Mouse (Mus musculus): Measurements from ENCODE around the gene Baz2b. TPM values are rescaled to one million over a fixed set of nuclear protein-coding genes. Genes with fewer than 3 reads are reported as not detected.

The Baz2b gene
- polyA plus RNA-seq, 1 experiment from 2014 or later = 33.8 TPM

DNA sequence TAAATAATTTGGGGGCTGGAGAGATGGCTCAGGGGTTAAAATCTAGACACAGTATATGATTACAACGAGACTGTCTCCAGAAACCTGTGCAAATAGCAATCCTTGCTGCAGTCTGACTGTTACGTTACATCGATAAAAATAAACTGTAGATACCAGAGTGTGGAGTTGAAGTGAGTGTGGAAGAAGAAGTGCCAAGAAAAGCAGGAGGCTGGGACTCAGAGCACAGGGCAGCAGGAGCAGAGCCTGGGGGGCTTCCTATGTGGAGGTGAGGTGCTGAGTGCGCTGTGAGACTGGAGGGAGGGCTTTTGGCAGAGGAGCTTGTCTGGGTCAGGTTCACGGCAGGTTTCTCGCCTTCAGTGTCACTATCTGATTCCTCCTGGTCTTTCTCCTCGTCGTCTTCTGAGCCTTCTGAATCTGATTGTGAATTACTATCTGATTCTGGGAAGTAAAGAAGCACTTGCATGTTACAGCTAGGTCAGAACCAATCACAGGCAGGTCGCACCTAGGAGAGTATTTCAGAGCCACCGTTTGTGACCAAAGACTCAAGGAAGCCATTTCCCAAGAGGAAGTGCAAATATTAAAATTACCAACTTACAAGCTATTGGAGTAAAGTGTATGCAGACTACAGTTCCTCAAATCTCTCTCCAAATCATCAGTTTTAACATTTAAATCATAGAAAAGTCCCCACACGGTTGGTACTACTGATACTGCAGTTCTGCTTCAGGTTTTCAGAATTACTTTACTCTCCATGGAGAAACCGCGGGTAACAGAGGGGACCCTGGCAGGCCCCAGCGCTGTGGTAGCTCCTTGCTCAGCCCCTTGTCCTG is 249.8 kb downstream of the Baz2b start:
- no peak for ATAC-seq

GRCm38 (mm10) chr2:59958543-59958942 is 251.1 kb downstream of the Baz2b start:
- 56% methylated on average over 6 of the region's 6 CpGs for WGBS
- no peak for ATAC-seq
- no peak overlapping the region for H3K4me3 ChIP-seq (ENCODE audit: low read depth, low read length)
- H3K36me3 ChIP-seq (ENCODE audit: control insufficient read depth, insufficient read depth) = peaks cover 44% of the 10 kb centered on the region
- H3K4me1 ChIP-seq (replicated peaks; ENCODE audit: control insufficient read depth, insufficient read depth, low read length) = no peaks in the 10 kb centered on the region
- TF ChIP-seq CTCF (IDR thresholded peaks at IDR 0.05; ENCODE audit: low read depth) = no peak
- no peaks in the 10 kb centered on the region for H3K27me3 ChIP-seq (replicated peaks; ENCODE audit: control insufficient read depth, insufficient read depth, low read length)
- H3K9ac ChIP-seq (ENCODE audit: low read depth, low read length) = no peak overlapping the region
- no peak overlapping the region; the same call in 1 of the 2 replicates for H3K27ac ChIP-seq (ENCODE audit: low read depth, low read length)
- no peak overlapping the region for H3K4me2 ChIP-seq (replicated peaks; ENCODE audit: low read depth)
- no peaks in the 10 kb centered on the region for H3K9me3 ChIP-seq (ENCODE audit: control insufficient read depth)

More for the DNA sequence above, 249.8 kb downstream of the Baz2b start:
- peaks cover 40% of the 10 kb centered on the region for H3K36me3 ChIP-seq (ENCODE audit: control insufficient read depth, insufficient read depth)
- no peak overlapping the region for H3K27ac ChIP-seq (ENCODE audit: low read depth, low read length)
- 83% methylated on average over 14 of the region's 14 CpGs for WGBS
- no peak overlapping the region for H3K9ac ChIP-seq (ENCODE audit: low read depth, low read length)
- H3K4me2 ChIP-seq (replicated peaks; ENCODE audit: low read depth) = no peak overlapping the region
- H3K4me1 ChIP-seq (replicated peaks; ENCODE audit: control insufficient read depth, insufficient read depth, low read length) = no peaks in the 10 kb centered on the region
- H3K9me3 ChIP-seq (ENCODE audit: control insufficient read depth) = no peaks in the 10 kb centered on the region
- no peak for TF ChIP-seq CTCF (IDR thresholded peaks at IDR 0.05; ENCODE audit: low read depth)
- H3K27me3 ChIP-seq (replicated peaks; ENCODE audit: control insufficient read depth, insufficient read depth, low read length) = no peaks in the 10 kb centered on the region
- no peak overlapping the region for H3K4me3 ChIP-seq (ENCODE audit: low read depth, low read length)

GRCm38 (mm10) chr2:59955916-59956315 is 253.7 kb downstream of the Baz2b start:
- no peak overlapping the region for H3K27ac ChIP-seq (ENCODE audit: low read depth, low read length)
- H3K9ac ChIP-seq (ENCODE audit: low read depth, low read length) = no peak overlapping the region
- no peak for TF ChIP-seq CTCF (IDR thresholded peaks at IDR 0.05; ENCODE audit: low read depth)
- no peak overlapping the region for H3K4me3 ChIP-seq (ENCODE audit: low read depth, low read length)
- H3K9me3 ChIP-seq (ENCODE audit: control insufficient read depth) = no peaks in the 10 kb centered on the region
- peaks cover 43% of the 10 kb centered on the region for H3K36me3 ChIP-seq (ENCODE audit: control insufficient read depth, insufficient read depth)
- H3K4me2 ChIP-seq (replicated peaks; ENCODE audit: low read depth) = no peak overlapping the region
- ATAC-seq = no peak
- no peaks in the 10 kb centered on the region for H3K4me1 ChIP-seq (replicated peaks; ENCODE audit: control insufficient read depth, insufficient read depth, low read length)
- no peaks in the 10 kb centered on the region for H3K27me3 ChIP-seq (replicated peaks; ENCODE audit: control insufficient read depth, insufficient read depth, low read length)
- 91% methylated on average over 7 of the region's 7 CpGs for WGBS

DNA sequence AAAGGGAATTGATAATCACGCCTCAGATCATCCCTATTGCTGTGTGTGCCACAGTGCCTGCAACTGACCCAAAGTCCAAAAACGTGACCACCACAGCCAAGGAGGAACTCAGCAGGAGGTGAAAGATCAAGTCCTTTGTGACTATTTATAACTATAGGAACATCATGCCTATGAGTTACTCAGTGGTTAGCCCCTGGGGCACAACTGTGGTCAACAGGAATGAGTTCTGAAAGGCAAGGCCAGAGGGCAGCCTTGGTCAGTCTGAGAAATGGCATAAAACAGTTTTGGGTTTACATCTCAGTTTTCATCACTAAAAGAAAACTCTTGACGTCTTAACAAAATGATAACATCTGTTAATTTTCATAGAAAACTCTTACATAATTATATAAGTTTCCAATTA is 254.8 kb downstream of the Baz2b start:
- ATAC-seq = no peak
- WGBS = 75% methylated on average over 3 of the region's 3 CpGs
- Histone ChIP-seq H3K36me3 (ENCODE audit: control insufficient read depth, insufficient read depth) (peaks cover 40% of the 10 kb centered on the region), H3K4me2 (replicated peaks; ENCODE audit: low read depth) (no peak overlapping the region), H3K4me3 (ENCODE audit: low read depth, low read length) (no peak overlapping the region), H3K9me3 (ENCODE audit: control insufficient read depth) (no peaks in the 10 kb centered on the region), H3K9ac (ENCODE audit: low read depth, low read length) (no peak overlapping the region), H3K4me1 (replicated peaks; ENCODE audit: control insufficient read depth, insufficient read depth, low read length) (no peaks in the 10 kb centered on the region), H3K27ac (ENCODE audit: low read depth, low read length) (no peak overlapping the region), H3K27me3 (replicated peaks; ENCODE audit: control insufficient read depth, insufficient read depth, low read length) (no peaks in the 10 kb centered on the region)
- no peak for TF ChIP-seq CTCF (IDR thresholded peaks at IDR 0.05; ENCODE audit: low read depth)

- Histone ChIP-seq H3K4me2 (replicated peaks; ENCODE audit: low read depth) (no peak overlapping the region), H3K4me1 (replicated peaks; ENCODE audit: control insufficient read depth, insufficient read depth, low read length) (no peaks in the 10 kb centered on the region), H3K9ac (ENCODE audit: low read depth, low read length) (no peak overlapping the region), H3K4me3 (ENCODE audit: low read depth, low read length) (no peak overlapping the region), H3K9me3 (ENCODE audit: control insufficient read depth) (no peaks in the 10 kb centered on the region), H3K27ac (ENCODE audit: low read depth, low read length) (no peak overlapping the region), H3K36me3 (ENCODE audit: control insufficient read depth, insufficient read depth) (peaks cover 32% of the 10 kb centered on the region), H3K27me3 (replicated peaks; ENCODE audit: control insufficient read depth, insufficient read depth, low read length) (no peaks in the 10 kb centered on the region)
- ATAC-seq = no peak
- WGBS = 93% methylated on average over 13 of the region's 13 CpGs
- no peak for TF ChIP-seq CTCF (IDR thresholded peaks at IDR 0.05; ENCODE audit: low read depth)
Measured at GRCm38 (mm10) chr2:59952286-59953014, 257.2 kb downstream of the Baz2b start.

DNA sequence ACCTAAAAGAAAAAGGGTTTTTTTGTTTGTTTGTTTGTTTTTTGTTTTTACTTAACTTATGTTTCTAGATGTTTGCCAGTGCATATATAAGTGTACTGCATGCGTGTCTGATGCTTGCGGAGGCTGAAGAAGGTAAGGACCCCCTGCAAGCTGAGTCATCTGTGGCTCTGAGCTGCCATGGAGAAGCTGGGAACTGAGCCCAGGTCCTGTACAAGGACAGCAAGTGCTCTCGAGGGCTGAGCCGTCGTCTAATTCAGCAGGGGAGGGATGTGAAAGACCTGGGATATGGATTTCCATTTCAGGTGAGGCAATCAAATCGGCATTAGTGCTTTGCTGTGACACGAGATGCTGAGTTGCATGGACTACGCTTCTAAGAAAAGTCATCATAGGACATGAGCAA is 257.9 kb downstream of the Baz2b start:
- H3K9ac ChIP-seq (ENCODE audit: low read depth, low read length) = no peak overlapping the region
- no peaks in the 10 kb centered on the region for H3K9me3 ChIP-seq (ENCODE audit: control insufficient read depth)
- H3K27me3 ChIP-seq (replicated peaks; ENCODE audit: control insufficient read depth, insufficient read depth, low read length) = no peaks in the 10 kb centered on the region
- H3K4me2 ChIP-seq (replicated peaks; ENCODE audit: low read depth) = no peak overlapping the region
- TF ChIP-seq CTCF (IDR thresholded peaks at IDR 0.05; ENCODE audit: low read depth) = no peak
- no peak for ATAC-seq
- peaks cover 32% of the 10 kb centered on the region for H3K36me3 ChIP-seq (ENCODE audit: control insufficient read depth, insufficient read depth)
- no peak overlapping the region for H3K27ac ChIP-seq (ENCODE audit: low read depth, low read length)
- H3K4me1 ChIP-seq (replicated peaks; ENCODE audit: control insufficient read depth, insufficient read depth, low read length) = no peaks in the 10 kb centered on the region
- WGBS = 89% methylated on average over 8 of the region's 8 CpGs
- H3K4me3 ChIP-seq (ENCODE audit: low read depth, low read length) = no peak overlapping the region
